Mouse (Mus musculus) T-helper 2 cell (primary cell): ENCODE results near the gene Spink4.

Experiments
- in situ Hi-C: fragments of 300-600 bp; cut with MboI, MseI; formaldehyde crosslinking; loops from one replicate; pipeline ENCODE4 v1.15.1; 2025; ENCODE audit warnings: high pct_unique_total_duplicates

Gene Spink4

DNA sequence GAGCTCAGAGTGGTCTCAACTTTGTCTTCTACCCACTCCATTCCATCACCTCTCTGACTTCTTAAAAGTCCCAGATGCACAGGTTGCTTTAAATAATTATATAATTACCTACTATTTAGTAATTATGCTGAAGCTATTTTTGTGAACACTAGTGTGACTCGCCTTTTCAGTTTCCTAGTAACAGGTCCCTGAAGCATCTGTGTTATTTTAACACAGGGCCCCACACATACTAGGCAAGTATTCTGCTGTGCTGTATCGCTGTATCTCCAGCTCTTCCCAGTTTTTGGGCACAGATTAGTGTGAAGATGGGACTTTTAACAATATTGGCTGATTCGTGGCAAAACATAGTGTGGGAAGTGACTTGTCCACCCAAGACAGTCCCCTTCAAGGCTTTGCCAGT, 43.7 kb downstream of the Spink4 start:
- in situ Hi-C loops = no loop called here

DNA sequence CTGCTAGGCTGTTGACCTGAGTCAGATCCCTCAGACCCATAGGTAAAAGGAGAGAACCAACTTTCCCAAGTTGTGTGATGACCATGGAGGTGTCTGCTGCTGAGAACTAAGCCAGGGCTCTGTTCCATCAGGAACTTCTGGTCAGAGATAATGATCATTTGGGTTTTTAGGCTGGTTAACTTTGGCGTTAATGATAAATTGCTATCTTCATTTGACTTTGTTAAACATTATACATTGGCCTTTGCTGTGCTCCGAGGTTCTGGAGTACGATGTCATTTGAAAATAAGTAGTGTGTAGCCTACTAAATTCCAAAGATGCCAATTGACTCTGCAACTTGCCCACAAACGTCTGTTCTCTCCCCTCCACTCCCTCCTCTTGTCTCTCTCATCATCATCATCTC, 49.3 kb downstream of the Spink4 start:
- in situ Hi-C loops = no loop called here

DNA sequence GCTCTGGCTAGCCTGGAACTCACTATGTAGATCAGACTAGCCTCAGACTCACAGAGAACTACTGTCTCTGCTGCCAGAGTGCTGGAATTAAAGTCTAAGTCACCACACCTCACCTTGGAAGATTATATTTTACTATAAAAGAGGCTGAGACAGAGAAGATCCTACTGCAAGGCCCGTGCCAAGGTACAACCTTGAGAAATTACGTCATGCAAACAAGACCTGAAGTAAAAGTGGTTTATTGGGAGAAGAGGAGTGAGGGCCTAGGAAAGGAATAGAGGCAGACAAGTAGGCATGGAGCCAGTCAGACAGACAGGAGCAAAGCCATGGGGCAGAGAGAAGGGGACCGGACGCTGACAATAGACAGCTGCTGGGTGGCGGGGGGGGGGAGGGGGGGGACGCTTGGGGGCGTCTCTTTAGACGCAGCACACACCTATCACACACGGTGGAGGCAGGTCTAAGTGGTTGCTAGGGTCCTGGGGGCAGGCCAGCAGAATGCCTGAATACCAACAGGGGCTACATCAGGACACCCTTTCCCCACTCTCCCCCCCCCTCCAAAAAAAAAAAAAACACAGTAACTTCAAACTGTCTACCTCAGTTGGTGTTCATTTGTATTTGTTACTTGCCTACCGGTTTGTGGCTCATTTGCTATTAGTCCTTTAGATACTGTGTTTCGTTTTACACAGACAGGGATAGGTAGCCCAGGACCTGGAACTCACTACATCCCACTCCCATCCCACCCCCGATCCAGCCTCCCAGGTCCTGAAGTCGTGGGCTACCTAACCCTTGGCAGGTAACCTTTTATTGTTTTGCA, 50.1 kb downstream of the Spink4 start:
- in situ Hi-C loops = loop anchor here (10.0 kb wide), 1 partner anchor 705 kb away; the partner anchor contains the start of genes Smim27 and Topors

DNA sequence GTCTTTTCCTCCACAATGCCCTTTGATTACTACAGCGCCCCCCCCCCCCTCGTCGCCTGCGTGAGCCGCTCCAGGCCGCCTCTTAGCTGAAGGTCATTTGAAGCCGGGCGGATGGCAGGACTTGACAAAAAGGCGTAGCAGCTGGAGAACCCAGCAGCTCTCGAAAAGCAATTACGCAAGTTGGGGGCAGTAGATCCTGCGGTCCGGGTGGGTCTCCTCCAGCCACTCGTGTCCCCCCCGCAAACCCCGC, 50.7 kb downstream of the Spink4 start:
- in situ Hi-C loops = loop anchor here (10.0 kb wide), 1 partner anchor 706 kb away; the partner anchor contains the start of genes Smim27 and Topors

DNA sequence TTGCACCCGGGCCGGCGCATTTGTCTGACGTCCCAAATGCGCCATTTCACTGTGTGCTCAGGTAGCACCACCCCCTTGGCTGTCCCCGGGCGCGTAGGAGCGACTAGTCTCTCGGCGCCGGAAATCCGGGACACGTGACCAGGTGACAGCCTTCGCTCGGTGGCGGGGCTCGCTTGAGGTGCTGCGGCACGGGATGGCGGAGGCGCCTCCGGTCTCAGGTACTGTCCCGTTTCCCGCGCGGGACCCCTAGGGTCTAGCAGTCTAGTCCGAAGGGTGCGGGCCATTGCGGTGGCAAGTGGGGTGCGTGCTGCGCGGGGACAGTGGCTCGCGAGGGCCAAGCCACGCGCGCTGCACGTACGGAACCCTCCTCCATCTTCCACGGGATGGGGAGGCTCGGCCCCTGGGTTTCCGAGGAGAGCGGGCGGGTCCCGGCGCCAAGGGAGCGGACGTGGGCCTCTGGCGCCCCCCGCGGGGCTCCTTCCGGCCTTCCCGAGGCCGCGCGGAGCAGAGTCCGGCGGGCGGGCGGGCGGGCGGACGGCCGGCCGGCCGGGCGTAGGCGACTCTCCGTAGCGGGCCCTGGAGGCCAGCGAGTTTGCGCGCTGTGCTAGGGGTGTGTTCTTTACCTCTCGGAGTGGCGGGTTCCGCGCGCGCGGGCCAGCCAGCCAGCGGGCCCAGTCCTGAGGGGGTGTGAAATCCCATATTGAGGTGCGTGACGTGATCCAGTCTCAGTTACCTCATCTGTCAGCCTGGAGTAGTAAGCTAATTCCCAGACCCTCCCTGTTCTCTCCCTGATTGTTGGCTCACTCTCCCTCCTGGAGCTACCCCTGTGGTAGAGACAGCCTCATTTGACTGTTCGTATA, 51.2 kb downstream of the Spink4 start, which contains the start of gene Nfx1:
Gene Nfx1 (plus strand): TSS at position 65 of the 860 bp plus-strand sequence.
- in situ Hi-C loops = loop anchor here (10.0 kb wide), 1 partner anchor 706 kb away; the partner anchor contains the start of genes Smim27 and Topors

DNA sequence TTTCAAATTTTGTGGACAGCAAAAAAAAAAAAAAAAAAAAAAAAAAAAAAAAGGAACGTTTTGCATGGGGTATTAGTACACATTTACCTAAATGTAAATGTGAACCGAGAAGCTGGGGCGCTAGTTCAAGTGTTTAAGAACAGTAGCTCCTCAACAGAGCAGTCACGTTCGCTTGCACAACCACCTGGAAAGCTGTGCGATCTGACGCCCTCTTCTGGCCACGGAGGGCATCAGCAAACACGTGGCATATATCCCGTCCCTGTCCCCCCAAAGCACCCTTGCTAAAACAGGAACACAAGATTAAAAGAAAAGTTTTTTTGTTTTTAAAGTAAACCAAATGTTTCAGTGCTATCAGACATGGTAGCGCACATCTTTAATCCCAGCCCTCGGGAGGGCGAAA, 51.9 kb downstream of the Spink4 start:
- in situ Hi-C loops = loop anchor here (10.0 kb wide), 1 partner anchor 707 kb away; the partner anchor contains the start of genes Smim27 and Topors

DNA sequence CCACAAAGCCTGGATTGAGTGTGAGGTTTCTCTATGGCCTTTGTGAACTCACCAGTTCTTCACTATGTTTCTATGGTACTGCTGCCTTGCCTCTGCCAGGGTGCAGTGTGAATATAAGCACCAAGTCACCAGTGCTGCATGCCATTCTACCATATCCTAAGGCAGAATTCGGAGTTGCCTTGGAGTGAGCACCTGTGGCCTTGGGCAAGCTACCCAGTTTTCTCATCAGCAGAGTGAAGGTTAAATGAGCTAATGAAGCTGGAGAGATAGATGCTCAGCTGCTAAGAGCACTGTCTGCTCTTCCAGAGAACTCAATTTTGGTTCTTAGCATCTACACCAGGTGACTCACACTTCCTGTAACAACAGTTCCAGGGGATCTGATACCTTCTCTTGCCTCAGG, 54.2 kb downstream of the Spink4 start:
- in situ Hi-C loops = loop anchor here (10.0 kb wide), 1 partner anchor 709 kb away; the partner anchor contains the start of genes Smim27 and Topors

DNA sequence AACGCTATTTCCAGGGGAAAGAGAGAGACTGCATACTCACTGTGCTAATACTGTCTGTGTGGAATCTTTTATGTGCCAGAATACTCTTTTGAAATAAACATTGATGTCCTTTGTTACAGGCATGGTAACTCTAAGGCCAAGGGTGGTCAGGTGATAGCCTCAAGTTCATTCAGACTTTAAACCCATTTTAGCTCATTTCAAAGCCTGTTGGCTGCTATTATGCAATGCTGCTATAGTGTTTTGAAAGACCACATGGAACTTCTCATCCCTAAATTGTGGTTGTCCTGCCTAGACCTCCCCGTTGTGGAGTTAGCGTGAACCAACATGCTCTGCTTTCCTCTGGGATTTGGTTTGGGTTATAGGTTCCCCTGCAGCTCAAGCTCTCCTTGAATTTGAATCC, 55.8 kb downstream of the Spink4 start:
- in situ Hi-C loops = loop anchor here (10.0 to 25.0 kb wide), 2 partner anchors 237 to 711 kb away; partner anchors contain the start of genes Smim27 and Topors

DNA sequence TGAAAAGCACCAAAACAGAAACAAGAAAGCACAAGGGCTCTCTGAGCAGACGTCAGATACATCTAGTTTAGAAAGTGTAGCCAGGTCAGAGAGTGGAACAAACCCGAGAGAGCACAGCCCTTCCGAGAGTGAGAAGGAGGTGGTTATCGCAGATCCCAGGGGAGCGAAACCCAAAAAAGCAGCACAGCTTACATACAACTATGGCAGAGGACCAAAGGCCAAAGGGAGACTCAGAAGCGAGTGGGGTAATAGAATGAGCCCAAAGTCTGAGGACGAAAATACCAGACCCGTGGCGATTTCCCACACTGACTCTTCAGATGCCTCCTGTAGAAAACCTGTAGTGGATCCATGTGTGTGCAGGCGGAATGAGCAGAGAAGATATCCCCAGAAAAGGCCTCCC, 56.8 kb downstream of the Spink4 start:
- in situ Hi-C loops = loop anchor here (10.0 to 25.0 kb wide), 2 partner anchors 236 to 712 kb away; partner anchors contain the start of genes Smim27 and Topors

DNA sequence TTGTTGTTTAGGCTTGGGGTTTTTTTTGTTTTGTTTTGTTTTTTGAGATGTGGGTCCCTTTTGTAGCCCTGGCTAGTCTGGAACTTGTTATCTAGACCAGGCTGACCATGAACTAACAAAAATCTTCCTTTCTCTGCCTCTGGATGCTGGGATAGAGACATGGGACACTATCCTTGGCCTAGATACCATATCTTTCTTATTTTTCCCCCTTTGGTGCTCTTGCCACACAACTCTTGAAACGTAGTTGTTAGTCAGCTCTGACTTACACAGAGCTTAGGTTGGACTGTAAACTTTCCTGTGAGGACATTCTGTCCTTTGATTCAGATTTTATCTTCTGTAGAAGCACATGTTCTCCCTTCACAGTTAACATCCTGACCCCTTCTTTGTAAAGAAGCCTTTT, 59.6 kb downstream of the Spink4 start:
- in situ Hi-C loops = loop anchor here (10.0 to 25.0 kb wide), 2 partner anchors 233 to 715 kb away; partner anchors contain the start of genes Smim27 and Topors
